Mouse (Mus musculus) 3134 (cell line): Measurements from ENCODE around the gene Ptk6.

Experiments
- DNase-seq: peaks from one replicate; pipeline ENCODE4 v3.0.0-alpha.2; 2011; ENCODE audit warnings: low spot score; ENCODE audit not compliant: insufficient read length; ENCODE audit errors: extremely low read depth

The Ptk6 gene

DNA sequence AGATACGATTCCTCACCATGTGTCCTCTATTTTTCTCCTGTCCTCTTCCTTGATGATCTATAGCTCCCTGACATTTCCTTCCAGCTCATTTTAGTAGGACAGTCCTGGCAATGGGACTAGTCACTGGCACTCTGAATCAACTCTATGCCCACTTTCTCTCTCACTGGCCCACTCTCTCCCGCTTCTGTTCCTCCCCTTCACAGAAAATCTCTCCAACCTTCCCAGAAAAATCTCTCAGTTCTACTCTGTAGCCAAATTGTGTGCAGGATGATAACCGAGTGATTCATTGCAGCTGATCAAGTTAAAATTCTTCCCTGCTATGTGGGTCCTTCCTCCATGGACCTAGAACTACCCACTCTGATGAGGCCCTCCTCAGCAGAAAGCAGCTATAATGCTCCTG, 27.9 kb downstream of the Ptk6 start:
- DNase-seq = no peak

DNA sequence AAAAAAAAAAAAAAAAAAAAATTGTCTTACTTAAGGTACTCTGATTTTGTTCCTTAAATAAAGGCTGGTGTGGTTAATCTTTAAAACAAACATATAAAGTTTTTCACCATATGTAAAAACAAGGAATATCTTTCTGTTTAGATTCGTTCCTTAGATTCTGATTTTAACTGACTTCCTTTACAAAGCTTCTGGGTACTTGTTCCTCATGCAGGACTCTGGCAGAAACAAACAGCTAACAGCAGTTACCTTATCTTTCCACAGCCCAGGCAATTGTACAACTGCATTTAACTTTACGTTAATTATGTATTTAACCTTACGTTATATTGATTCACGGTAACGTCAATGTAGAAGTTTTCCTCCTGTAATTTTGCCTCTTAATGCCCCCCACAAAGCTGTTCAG, 36.1 kb downstream of the Ptk6 start:
- no peak for DNase-seq

- DNase-seq = no peak
Observed at GRCm38 (mm10) chr2:181160821-181161220, 41.8 kb downstream of the Ptk6 start.

- DNase-seq = no peak
Observed at GRCm38 (mm10) chr2:181159771-181160170, 42.8 kb downstream of the Ptk6 start.

GRCm38 (mm10) chr2:181159091-181159514, 43.5 kb downstream of the Ptk6 start:
- DNase-seq = no peak

- DNase-seq = no peak
Observed at GRCm38 (mm10) chr2:181158471-181158870, 44.1 kb downstream of the Ptk6 start.

GRCm38 (mm10) chr2:181157716-181158302, 44.8 kb downstream of the Ptk6 start:
- no peak for DNase-seq

- DNase-seq = no peak
Observed at GRCm38 (mm10) chr2:181157180-181157579, 45.4 kb downstream of the Ptk6 start.

DNA sequence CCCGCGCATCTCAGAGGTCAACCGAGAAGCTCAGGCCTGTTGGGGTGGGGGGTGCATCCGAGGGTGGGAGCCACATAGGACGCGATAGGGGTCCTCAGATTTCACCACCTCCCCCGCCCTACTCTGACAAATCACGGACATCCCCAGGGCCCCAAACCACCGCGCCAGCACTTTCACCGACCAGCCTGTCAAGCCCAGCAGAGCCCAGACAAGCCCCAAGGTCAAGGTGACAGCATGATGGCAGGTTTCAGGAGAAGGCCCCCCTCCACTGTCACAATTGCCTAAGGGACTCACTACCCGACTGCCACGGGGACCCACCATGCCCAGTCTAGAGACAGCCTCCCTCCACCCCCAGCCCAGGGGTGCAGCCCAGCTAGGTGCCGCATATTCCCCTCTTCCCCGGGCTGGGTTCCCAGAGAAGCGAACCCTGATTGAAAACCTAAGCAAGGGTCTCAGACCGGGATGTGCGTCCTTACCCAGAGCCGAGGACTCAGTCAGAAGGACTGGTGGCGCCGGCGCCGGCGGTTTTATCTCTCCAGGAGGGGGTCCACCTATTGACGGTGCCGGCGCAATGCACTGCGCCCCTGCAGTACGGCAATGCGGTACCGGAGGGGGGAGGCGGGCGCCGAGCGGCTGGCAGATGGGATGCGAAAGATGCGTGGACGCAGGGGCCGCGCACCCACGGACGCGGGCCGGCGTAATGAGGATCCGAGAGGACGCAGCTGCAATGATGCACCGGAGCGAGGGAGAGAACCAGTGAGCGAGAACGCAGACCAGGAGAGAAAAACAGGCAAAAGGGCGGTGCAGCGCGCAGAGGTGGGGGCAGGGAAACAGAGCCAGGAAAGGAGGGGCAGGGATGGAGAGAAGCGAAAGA, 46.1 kb downstream of the Ptk6 start, which contains the start of gene Eef1a2:
Gene Eef1a2, minus strand, starts transcription at position 767 of the 874 bp plus-strand sequence.
- DNase-seq = no peak

DNA sequence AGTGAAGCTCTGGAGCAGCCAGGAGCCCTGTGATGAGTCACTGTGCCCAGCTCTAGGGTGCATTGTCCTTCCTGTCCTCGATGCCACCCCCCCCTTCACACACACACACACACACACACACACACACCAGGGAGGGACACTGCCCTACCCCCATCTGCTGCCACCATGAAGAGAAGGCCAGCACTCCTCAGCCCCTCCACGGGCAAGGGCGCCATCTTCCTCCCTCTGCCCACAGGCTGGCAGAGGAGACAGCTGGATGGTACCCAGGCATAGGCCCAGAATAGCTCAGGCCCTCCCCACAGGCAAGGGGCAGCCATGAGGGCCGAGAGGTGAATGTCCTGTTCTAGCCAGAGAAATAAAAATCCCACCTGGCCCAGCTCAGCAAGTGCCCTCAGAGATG, 46.8 kb downstream of the Ptk6 start:
- DNase-seq = no peak

GRCm38 (mm10) chr2:181154831-181155415, 47.7 kb downstream of the Ptk6 start:
- no peak for DNase-seq

- no peak for DNase-seq
Observed at GRCm38 (mm10) chr2:181154361-181154760, 48.2 kb downstream of the Ptk6 start.

DNA sequence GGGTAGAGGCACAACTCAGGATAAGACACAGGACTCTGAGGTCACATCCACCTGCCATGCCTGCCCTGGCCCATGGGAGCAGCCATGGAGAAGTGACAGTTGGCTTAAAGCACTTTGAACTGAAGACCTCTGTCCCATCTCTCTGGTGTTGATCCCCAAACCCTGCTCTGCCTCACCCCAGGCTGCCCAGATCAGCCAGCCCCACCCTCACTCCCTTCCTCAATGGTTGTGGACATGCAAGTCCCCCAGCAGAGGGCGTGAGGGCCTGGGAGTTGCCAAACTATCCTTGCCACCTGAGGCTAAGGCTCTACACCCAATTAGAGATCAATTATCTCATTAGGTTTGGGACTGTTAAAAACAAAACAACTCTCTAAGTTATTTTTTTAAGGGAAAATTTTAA, 48.8 kb downstream of the Ptk6 start:
- no peak for DNase-seq

DNA sequence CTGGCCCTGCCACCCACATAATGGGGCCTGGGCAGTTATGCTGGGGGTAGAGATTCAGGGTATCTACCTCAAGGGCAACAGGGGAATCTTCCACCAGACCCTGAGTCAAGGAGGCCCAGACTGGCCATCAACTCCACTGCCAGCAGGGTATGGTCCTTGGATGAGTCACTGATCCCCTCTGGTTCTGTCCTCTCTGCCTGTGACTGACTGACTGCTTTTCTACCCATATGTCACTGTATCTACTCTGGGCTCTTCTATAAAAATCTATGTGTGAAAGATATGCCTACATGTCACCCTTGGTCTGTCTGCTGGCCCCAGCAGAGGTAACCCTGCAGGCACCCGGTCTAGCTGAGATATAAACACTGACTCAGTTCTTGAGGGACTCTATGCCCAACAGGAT, 49.5 kb downstream of the Ptk6 start:
- DNase-seq = no peak

DNA sequence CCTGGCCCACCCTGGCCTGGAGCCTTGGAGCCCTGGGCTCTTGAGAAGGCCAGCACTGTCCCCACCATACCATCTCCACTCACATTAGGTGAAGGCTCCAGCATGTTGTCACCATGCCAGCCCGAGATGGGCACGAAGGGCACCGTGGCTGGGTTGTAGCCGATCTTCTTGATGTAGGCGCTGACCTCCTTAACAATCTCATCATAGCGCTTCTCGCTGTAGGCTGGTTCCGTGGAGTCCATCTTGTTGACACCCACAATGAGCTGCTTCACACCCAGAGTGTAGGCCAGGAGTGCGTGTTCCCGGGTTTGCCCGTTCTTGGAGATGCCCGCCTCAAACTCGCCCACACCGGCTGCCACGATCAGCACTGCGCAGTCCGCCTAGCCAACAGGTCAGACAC, 49.9 kb downstream of the Ptk6 start:
- DNase-seq = no peak

GRCm38 (mm10) chr2:181150281-181150680, 52.3 kb downstream of the Ptk6 start:
- DNase-seq = no peak

DNA sequence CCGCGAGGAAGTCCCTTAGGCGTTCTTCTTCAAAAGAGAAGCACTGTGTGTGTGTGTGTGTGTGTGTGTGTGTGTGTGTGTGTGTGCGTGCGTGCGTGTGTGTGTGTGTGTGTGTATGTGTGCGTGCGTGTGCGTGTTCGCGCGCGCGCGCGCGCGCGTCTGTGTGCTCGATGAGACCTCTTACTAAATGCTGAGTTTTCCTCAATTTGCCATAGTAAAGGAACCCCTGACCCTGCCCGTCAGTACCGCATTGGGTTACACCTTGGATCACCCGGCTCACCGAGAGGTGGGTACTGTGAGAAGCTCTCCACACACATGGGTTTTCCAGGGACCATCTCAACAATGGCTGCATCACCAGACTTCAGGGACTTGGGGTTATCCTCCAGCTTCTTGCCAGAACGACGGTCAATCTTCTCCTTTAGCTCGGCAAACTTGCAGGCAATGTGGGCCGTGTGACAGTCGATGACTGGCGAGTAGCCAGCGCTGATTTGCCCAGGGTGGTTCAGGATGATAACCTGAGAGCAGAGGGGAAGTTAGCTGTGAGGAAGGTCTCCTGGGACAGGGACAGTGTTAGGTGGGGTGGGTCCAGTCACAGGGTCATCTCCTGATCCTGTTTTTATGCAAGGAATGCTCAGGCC, 54.2 kb downstream of the Ptk6 start:
- no peak for DNase-seq

DNA sequence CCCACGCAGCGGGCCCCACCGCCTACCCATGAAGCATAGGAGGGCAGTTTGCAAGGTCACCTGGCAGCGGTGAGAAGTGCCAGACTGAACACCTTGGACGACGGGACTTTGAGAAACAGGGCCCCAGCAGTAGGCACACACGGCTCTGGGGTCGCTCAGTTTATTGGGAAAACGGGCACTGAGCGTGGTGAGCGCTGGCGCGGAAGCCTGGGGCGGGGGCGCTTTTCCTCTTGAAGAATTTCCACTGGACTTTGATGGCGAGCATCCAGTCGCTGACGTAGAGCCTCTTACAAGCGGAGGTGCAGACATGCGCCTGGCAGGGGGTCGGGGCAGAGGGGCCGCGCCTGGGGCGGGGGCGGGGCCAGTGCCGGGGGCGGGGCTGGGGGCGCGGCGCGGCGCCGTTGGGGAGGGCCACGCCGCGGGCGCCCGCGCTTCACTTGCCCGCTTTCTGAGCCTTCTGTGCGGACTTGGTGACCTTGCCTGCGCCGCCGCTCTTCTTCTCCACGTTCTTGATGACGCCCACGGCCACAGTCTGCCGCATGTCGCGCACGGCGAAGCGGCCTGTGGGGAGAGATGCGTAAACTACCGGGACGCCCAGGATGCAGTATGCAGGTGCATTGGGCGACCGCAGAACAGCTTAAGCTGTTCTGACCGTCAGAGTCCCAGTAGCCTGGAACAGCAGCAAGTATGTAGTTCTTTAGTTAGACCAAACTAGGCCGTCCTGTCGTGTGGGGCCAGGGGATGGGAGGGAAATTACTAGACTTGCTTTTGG, 54.9 kb downstream of the Ptk6 start:
- DNase-seq = no peak

DNA sequence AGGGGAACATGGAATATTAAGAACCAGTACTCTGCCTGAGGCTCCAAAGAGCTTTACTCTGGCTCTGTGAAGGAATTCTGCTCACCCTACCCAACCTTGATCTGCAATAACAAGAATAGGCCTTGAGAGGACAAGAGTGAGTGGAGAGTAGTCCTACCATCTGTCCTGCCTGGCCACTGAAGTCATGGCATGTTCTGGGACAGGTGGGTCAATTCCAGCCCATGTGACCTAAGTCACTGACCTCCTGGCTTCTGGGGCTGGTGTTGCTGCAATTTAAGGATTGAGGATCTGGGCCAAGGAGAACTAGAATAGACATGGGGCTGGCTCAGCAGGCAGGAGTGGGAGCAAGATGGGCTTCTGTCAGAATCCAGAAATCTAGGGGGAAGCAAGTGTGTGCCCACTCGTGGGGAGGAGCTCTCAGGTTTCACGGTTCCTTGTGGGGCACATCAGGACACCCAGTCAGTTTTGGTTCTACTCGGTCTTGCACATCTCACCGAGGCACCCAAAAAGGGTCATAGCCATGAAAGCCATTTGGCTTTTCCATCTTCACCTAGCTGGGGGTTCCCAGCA, 55.5 kb downstream of the Ptk6 start:
- DNase-seq = no peak

DNA sequence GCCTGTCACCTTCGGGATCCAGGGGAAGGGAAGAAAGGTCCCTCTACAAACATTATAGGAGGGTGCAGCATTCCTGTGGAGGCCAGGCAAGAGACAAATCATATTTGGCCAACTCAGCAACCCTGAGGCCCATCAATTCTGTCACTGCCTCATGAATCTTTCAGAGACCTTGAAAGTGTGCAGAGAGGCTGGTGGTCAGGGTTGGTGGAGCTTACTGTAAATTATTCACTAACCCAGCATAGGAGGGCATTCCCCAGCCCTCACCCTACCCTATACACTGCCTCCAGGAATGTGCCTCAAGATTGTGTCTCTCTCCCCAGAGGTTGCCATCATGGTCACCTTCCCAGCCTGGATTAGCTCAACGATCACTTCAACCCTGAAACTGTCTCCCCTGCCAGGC, 57.9 kb downstream of the Ptk6 start:
- no peak for DNase-seq
